Mouse (Mus musculus): ENCODE measurements around the gene Myh2. TPM values are rescaled to one million over a fixed set of nuclear protein-coding genes. Genes with fewer than 3 reads are reported as not detected.

The Myh2 gene
- total RNA-seq, 2 experiments from 2014 or later = 0.42 to 0.59 TPM

- intact Hi-C loops (cut with DNase I) = no loop called here
- no peak for DNase-seq (ENCODE audit: low spot score in 2 of 2)
Measured at GRCm38 (mm10) chr11:67151159-67151558, 19.7 kb upstream of the Myh2 start.

GRCm38 (mm10) chr11:67151651-67152630, 18.9 kb upstream of the Myh2 start:
- intact Hi-C loops (cut with DNase I) = no loop called here

GRCm38 (mm10) chr11:67153123-67153522, 17.7 kb upstream of the Myh2 start:
- DNase-seq (ENCODE audit: low spot score in 2 of 2) = peak; percentile 43 to 49
- intact Hi-C loops (cut with DNase I) = no loop called here

More at GRCm38 (mm10) chr11:67151651-67152630, 18.9 kb upstream of the Myh2 start:
- DNase-seq (ENCODE audit: low spot score in 2 of 2) = no peak

GRCm38 (mm10) chr11:67153843-67154242, 17.0 kb upstream of the Myh2 start:
- no peak for DNase-seq (ENCODE audit: low spot score in 2 of 2)
- intact Hi-C loops (cut with DNase I) = no loop called here

DNA sequence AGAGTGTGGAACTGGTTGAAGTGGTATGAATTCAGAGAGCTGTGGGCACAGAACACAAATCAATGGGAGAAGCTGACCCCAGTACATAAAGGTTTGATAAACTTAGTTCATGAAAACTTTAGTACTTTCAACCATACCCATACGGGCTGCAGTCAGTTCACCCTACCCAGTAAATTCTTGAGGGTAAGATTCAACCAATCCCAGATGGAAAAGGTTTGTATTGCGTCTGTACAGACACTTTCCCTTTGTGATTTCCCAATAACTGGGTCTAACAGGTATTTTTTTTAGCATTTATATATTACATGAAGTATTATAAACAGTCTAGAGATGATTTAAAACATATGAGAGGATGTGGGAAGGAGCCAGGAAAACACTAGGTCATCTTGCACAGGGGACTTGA, 15.2 kb upstream of the Myh2 start:
- intact Hi-C loops (cut with DNase I) = no loop called here
- DNase-seq (ENCODE audit: low spot score in 2 of 2) = no peak

- intact Hi-C loops (cut with DNase I) = no loop called here
- no peak for DNase-seq (ENCODE audit: low spot score in 2 of 2)
Measured at GRCm38 (mm10) chr11:67160131-67160530, 10.7 kb upstream of the Myh2 start.

- intact Hi-C loops (cut with DNase I) = no loop called here
- no peak for DNase-seq (ENCODE audit: low spot score in 2 of 2)
Measured at GRCm38 (mm10) chr11:67163701-67164100, 7.1 kb upstream of the Myh2 start.

DNA sequence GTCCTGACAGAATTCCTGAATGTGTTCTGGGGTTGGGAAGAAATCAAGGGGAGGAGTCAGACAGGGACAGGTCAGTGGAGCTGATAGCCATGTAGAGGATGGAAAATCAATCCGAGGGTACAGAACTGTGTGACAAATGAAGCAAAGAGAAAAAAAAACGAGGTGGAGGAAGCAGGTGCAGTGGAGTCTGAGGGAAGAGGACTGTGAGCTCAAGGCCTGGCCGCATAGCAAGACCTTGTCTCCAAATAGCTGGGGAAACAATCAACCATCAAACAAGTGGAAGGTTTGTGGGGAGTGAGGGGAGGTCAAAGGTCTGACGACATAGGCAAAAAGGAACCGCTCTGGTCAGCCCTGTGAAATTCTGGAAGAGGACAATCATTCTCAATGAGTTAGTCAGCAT, 6.0 kb upstream of the Myh2 start:
- intact Hi-C loops (cut with DNase I) = no loop called here
- no peak for DNase-seq (ENCODE audit: low spot score in 2 of 2)

- intact Hi-C loops (cut with DNase I) = no loop called here
- no peak for DNase-seq (ENCODE audit: low spot score in 2 of 2)
Measured at GRCm38 (mm10) chr11:67169301-67169700, 1.5 kb upstream of the Myh2 start.

GRCm38 (mm10) chr11:67172439-67172838, 1.6 kb downstream of the Myh2 start:
- DNase-seq (ENCODE audit: low spot score in 2 of 2) = no peak
- intact Hi-C loops (cut with DNase I) = no loop called here

- DNase-seq (ENCODE audit: low spot score in 2 of 2) = no peak
- intact Hi-C loops (cut with DNase I) = no loop called here
Measured at GRCm38 (mm10) chr11:67176376-67176775, 5.5 kb downstream of the Myh2 start.

GRCm38 (mm10) chr11:67190316-67190715, 19.5 kb downstream of the Myh2 start:
- intact Hi-C loops (cut with DNase I) = no loop called here
- DNase-seq (ENCODE audit: low spot score in 2 of 2) = peak in 1 of 2 experiments; percentile 14

- DNase-seq (ENCODE audit: low spot score in 2 of 2) = peak; percentile 44 to 77
- intact Hi-C loops (cut with DNase I) = no loop called here
Measured at GRCm38 (mm10) chr11:67190814-67191213, 20.0 kb downstream of the Myh2 start.

DNA sequence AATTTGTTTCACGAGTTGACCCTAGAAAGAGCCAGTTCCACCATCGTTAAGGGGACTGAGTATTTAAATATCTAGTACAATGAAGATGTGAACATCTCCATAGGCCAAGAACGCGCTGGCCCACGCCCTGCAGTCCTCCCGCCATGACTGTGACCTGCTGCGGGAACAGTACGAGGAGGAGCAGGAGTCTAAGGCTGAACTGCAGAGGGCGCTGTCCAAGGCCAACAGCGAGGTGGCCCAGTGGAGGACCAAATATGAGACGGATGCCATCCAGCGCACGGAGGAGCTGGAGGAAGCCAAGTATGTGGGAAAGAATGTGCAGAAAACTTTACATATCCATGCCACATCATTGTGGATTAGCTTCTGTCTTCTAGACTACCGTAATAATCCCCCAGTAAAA, 20.7 kb downstream of the Myh2 start:
- no peak for DNase-seq (ENCODE audit: low spot score in 2 of 2)
- intact Hi-C loops (cut with DNase I) = no loop called here

DNA sequence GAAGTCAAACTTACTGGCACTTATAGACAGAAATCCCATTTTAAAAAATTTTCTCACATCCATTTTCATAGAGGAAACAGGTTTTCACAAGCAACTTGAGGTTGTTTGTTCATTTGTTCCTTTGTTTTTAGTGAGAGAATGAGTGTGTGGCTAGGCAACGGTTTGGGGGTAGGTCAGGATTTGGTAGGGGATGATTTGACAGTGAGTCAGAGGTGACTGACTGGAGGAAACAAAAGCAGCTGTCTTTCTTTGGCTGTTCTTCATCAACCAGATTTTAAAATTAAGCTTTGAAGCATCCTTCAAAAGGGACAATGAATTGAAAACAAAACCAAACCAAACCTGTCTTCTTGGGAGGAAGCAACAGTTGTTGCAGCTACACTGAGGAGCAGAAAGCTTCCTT, 28.5 kb downstream of the Myh2 start:
- intact Hi-C loops (cut with DNase I) = no loop called here
- no peak for DNase-seq (ENCODE audit: low spot score in 2 of 2)

DNA sequence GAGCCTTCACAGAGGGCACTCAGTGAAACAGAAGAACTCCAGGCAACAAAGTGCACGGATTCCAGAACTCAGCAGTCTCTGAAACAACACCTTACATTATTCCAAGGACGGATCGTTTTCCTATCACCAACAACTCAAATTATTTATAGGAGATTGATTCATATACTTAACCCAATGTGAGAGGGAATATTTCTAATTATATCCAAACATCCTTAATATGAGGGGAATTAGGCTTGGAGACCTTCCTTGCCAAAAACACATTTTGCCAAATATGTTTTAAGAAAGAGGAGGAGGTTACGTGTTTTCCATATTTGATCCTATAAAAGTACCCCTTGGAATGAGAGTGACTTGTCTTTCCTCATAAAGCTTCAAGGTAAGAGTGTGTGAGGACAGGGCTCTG, 28.9 kb downstream of the Myh2 start, which contains the start of gene Myh1:
TSS of gene Myh1 (plus strand) at position 301 of the 400 bp plus-strand sequence.
- no peak for DNase-seq (ENCODE audit: low spot score in 2 of 2)
- intact Hi-C loops (cut with DNase I) = no loop called here

DNA sequence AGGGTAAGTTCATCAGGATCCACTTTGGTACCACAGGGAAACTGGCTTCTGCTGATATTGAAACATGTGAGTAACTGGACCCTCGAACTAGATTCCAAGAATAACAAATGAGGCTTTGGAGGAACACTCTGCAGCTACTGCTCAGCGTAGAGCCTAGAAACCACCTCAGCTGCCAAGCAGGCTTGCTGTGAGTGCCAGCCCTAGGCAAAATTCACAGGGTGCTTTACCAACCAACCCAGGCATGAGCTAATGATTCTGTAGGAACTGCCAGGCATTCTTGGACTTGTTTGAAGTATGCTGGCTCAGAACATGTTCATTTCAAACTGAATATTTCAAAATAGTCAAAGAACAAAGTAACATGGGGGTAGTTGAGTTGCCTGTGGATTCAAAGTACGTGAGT, 33.9 kb downstream of the Myh2 start:
- DNase-seq (ENCODE audit: low spot score in 2 of 2) = peak; percentile 11 to 28
- intact Hi-C loops (cut with DNase I) = no loop called here

DNA sequence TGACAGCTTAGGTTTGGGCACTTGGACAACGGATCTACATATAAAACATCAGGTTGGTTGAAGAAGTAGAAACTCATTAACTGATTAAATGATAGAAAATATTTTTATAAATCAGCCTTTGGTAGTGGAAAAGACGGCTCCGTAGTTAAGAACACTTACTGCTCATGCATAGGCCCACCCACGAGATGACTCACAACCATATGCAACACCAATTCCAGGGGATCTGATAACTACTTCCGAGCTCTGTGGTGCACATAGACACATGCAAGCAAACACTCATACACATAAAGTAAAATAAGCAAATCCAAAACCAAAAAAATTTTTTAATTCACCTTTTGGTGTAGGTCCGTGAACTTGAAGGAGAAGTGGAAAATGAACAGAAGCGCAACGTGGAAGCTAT, 51.0 kb downstream of the Myh2 start:
- no peak for DNase-seq (ENCODE audit: low spot score in 2 of 2)
- intact Hi-C loops (cut with DNase I) = no loop called here

GRCm38 (mm10) chr11:67224466-67224865, 53.6 kb downstream of the Myh2 start:
- intact Hi-C loops (cut with DNase I) = no loop called here
- no peak for DNase-seq (ENCODE audit: low spot score in 2 of 2)

GRCm38 (mm10) chr11:67228731-67229130, 57.9 kb downstream of the Myh2 start:
- peak in 1 of 2 experiments; percentile 13 for DNase-seq (ENCODE audit: low spot score in 2 of 2)
- intact Hi-C loops (cut with DNase I) = no loop called here

DNA sequence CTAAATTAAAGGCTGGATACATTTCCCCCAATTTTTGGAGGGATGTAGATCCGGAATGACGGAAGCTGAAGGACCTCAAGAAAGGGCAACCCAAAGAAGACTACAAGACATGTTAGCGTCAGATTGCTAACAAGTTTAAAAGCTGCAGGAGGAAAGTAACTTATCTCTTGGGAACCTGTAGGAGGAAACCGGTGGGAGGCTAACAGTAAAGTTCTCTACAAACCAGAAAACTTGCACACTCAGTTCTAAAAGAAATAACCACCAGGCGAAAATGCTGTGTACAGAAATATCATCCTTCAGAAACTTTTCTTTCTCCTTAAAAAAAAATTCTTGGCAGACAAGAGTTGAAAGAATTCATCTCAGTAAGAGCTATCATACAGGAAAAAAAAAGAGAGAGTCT, 58.3 kb downstream of the Myh2 start:
- intact Hi-C loops (cut with DNase I) = no loop called here
- peak; percentile 23 to 66 for DNase-seq (ENCODE audit: low spot score in 2 of 2)
